Comparison of ENCODE assay signal across 27 mouse cellular contexts in the genomic region with DNA sequence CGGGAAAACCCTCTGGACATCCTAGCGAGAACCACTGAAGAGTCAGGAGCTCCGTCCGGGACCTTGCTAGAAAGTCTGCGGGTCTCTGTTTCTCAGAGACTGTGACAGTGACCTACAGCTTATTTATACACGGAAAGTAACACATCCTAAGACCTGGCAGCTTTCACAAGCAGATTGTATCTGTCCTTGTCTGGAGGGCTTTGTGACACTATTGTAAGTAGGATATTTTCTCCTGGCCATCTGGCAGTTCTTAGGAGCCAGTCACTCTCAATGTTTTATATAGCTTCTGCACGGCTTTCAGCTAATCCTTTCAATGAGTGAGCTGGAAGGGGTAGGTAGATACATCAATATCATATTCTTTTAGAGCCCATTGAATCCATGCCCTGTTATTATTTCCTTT.
A peak's percentile ranks its signal among the peaks of the same experiment; 100 is the strongest.
DNase-seq lines count a peak whose midpoint lies in the region; ATAC-seq and TF ChIP-seq lines count a peak whose summit lies in the region.
"Had no signal": no experiment of that assay in that cellular context is flagged by ENCODE, and none has a peak within 500 bp of the region (broad histone marks: within the 10 kb centered on the region; RNA-seq: fewer than 3 reads in every experiment).

No protein-coding gene starts in this region.

- peak; percentile 11 for DNase-seq in cerebellum, adult 11-12 months
- no peak for DNase-seq in cerebellum, postnatal 4 days (ENCODE audit: low spot score in 2 of 2)
- DNase-seq in midbrain, postnatal 0 days (ENCODE audit: low spot score): peak; percentile 9
- peak; percentile 58 for DNase-seq in cerebellum, adult 9-10 months
- peak; percentile 46 for DNase-seq in retina, postnatal 7 days (ENCODE audit: low read depth, low spot score)
- DNase-seq in embryo, embryonic 9.5 days (ENCODE audit: extremely low spot score): no peak
- DNase-seq in adrenal gland, adult 18-20 months (ENCODE audit: low spot score in 2 of 2): no peak
- DNase-seq: adrenal gland, postnatal 10 days; gastrocnemius, postnatal 25 days; heart, adult 11 months; heart, postnatal 36 days; kidney, postnatal 14 days; liver, postnatal 0 days; lung, postnatal 36 days; right cerebral cortex, postnatal 14 days; thymus, postnatal 14 days had no signal

- H3K27me3 ChIP-seq in midbrain, postnatal 0 days (ENCODE audit: insufficient read depth, low read length): no peaks in the 10 kb centered on the region
- no peaks in the 10 kb centered on the region for H3K27me3 ChIP-seq in midbrain, embryonic 15.5 days (replicated peaks)
- H3K27me3 ChIP-seq: forebrain, embryonic 12.5 days; hindbrain, embryonic 12.5 days; liver, embryonic 12.5 days; midbrain, embryonic 12.5 days; neural tube, embryonic 15.5 days; stomach, embryonic 15.5 days had no signal

- no peak overlapping the region for H3K9ac ChIP-seq in midbrain, postnatal 0 days (replicated peaks; ENCODE audit: low read length, poor library complexity, severe bottlenecking)
- no peak overlapping the region for H3K9ac ChIP-seq in midbrain, embryonic 15.5 days
- H3K9ac ChIP-seq: forebrain, embryonic 12.5 days; hindbrain, embryonic 12.5 days; liver, embryonic 12.5 days; liver, postnatal 0 days; midbrain, embryonic 12.5 days; neural tube, embryonic 15.5 days; stomach, embryonic 15.5 days had no signal

- no peaks in the 10 kb centered on the region for H3K36me3 ChIP-seq in midbrain, postnatal 0 days (ENCODE audit: insufficient read depth, low read length)
- H3K36me3 ChIP-seq in midbrain, embryonic 15.5 days (replicated peaks): no peaks in the 10 kb centered on the region
- H3K36me3 ChIP-seq: forebrain, embryonic 12.5 days; G1E; hindbrain, embryonic 12.5 days; liver, embryonic 12.5 days; midbrain, embryonic 12.5 days; neural tube, embryonic 15.5 days; stomach, embryonic 15.5 days had no signal

- H3K4me3 ChIP-seq in midbrain, postnatal 0 days (ENCODE audit: low read depth, low read length): no peak overlapping the region
- no peak overlapping the region for H3K4me3 ChIP-seq in midbrain, embryonic 15.5 days
- H3K4me3 ChIP-seq: erythroblast, embryonic 14.5 days; forebrain, embryonic 12.5 days; hindbrain, embryonic 12.5 days; liver, embryonic 12.5 days; midbrain, embryonic 12.5 days; neural tube, embryonic 15.5 days; stomach, embryonic 15.5 days had no signal

- H3K27ac ChIP-seq in midbrain, postnatal 0 days (ENCODE audit: low read depth, low read length): no peak overlapping the region
- no peak overlapping the region for H3K27ac ChIP-seq in midbrain, embryonic 15.5 days
- H3K27ac ChIP-seq: forebrain, embryonic 12.5 days; hindbrain, embryonic 12.5 days; liver, embryonic 12.5 days; midbrain, embryonic 12.5 days; neural tube, embryonic 15.5 days; stomach, embryonic 15.5 days had no signal

- H3K4me2 ChIP-seq in midbrain, postnatal 0 days (ENCODE audit: low read depth, low read length, poor library complexity, severe bottlenecking): no peak overlapping the region
- H3K4me2 ChIP-seq in midbrain, embryonic 15.5 days: no peak overlapping the region
- H3K4me2 ChIP-seq: forebrain, embryonic 12.5 days; heart, embryonic 11.5 days; hindbrain, embryonic 12.5 days; liver, embryonic 12.5 days; midbrain, embryonic 12.5 days; neural tube, embryonic 15.5 days; stomach, embryonic 15.5 days had no signal

- WGBS in midbrain, postnatal 0 days: 57% methylated on average over 7 of the region's 7 CpGs
- whole genome bisulfite sequencing in midbrain, embryonic 15.5 days: 56% methylated on average over 7 of the region's 7 CpGs

- no peak for ATAC-seq in midbrain, postnatal 0 days (ENCODE audit: low FRiP score)
- no peak for ATAC-seq in midbrain, embryonic 15.5 days (replicated peaks)
- ATAC-seq: intestine, postnatal 0 days; liver, embryonic 12.5 days; liver, postnatal 0 days had no signal

- no peak for TF ChIP-seq CTCF in midbrain, postnatal 0 days (IDR thresholded peaks at IDR 0.05)

- peaks cover under 1% of the 10 kb centered on the region; the same call in 1 of the 2 replicates for H3K9me3 ChIP-seq in midbrain, postnatal 0 days (ENCODE audit: low read length)
- H3K9me3 ChIP-seq in midbrain, embryonic 15.5 days: no peaks in the 10 kb centered on the region
- H3K9me3 ChIP-seq: forebrain, embryonic 12.5 days; G1E; hindbrain, embryonic 12.5 days; liver, embryonic 12.5 days; neural tube, embryonic 15.5 days; stomach, embryonic 15.5 days had no signal

- H3K4me1 ChIP-seq in midbrain, postnatal 0 days (ENCODE audit: insufficient read depth, low read length): no peaks in the 10 kb centered on the region
- H3K4me1 ChIP-seq in midbrain, embryonic 15.5 days: no peaks in the 10 kb centered on the region
- H3K4me1 ChIP-seq: hindbrain, embryonic 12.5 days; liver, embryonic 12.5 days; neural tube, embryonic 15.5 days; stomach, embryonic 15.5 days had no signal

Comparison
In these comparisons a context has a peak if more than half of its experiments do, and no peak if none do; other contexts are left out.
1. DNase-seq: peak in cerebellum, adult 11-12 months (single experiment), midbrain, postnatal 0 days (single experiment), cerebellum, adult 9-10 months (single experiment) and retina, postnatal 7 days (single experiment); none in cerebellum, postnatal 4 days (0 of 2), embryo, embryonic 9.5 days (single experiment) and adrenal gland, adult 18-20 months (0 of 2).